Mouse (Mus musculus): ENCODE results near the gene Cox10.
"Not testable (repeated sequence)": the region's sequence is repeated elsewhere in the genome, so short reads cannot be mapped to it uniquely, and the experiment has no call there.

The Cox10 gene

DNA sequence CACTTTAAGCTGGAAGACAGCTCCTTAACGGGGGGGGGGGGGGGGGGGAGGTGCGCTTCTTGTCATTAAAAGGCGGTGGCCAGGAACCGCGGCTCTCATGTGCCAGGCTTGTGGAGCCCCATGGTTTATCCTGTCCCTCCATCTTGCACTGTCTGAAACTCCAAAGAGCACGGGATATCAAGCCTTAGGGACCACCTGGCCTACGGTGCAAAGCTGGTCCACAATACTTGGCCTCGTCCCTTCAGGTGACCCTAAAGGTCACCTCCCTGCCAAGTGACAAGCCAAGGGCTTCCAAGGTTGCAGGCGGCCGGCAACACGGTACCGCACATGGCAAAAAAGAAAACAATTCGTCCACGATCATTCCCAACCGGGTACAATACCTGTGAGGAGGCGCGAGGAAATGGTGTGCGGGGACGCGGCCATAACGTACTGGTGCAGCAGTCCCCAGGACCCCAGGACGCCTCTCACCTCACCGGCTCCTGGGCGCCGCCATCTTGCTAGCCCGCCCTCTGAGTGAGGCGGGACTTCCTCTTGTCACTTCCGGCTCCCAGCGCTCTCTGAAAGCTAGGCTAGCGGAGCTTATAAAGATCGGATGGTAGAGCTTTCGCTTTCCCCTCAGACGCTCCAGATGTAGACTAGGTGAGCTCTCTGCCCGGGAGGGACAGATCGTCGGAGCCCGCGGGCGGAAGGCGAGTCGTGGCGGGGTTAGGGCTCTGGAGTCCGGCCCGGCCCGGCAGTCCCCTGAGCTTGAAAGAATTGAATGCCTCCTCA lies at the start of gene Cox10:
Cox10 (minus strand) TSS at position 513 of the 771 bp plus-strand sequence.
- peak; percentile 94 for DNase-seq (ENCODE audit: low spot score)

DNA sequence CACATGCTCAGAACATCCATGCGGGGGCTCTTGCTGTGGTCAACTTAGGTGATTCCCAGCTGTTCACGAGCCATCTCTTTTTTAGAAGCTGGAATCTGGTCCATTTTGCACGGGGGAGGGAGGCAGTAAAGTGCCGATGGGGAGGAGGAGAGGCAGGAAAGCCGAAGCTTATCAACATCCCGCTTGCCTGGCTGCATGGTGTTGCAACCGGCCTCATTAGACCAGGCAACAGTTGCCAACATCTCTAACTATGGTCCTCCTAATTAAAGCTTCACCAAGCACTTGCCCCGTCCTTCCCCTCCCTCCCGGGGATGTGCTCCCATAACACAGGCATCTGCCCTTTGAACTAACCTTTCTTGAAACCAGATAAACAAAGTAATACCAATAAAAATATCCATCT lies 48.7 kb upstream of the Cox10 start:
- DNase-seq (ENCODE audit: low spot score): no peak

DNA sequence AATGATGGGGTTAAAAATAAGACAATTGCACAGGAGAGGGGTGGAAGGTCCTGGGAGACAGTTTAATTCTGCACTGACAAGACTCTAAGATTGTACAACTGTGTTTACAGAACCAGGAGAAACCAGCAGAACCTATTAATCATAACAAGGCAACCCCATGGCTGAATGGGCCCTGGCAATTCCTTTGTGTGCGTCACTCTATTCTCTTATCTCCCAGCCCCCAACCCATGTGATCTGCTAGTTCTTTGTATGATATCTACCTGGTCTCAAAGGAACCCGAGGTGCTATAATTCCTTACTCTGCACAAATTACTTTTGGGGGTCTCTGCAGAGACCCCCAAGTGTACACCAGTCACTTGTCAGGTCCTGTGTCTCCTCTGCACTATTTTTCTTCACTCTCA lies 46.2 kb upstream of the Cox10 start:
- no peak for DNase-seq (ENCODE audit: low spot score)

GRCm38 (mm10) chr11:64123174-64123573 lies 43.9 kb upstream of the Cox10 start:
- not testable (repeated sequence) for DNase-seq (ENCODE audit: low spot score)

DNA sequence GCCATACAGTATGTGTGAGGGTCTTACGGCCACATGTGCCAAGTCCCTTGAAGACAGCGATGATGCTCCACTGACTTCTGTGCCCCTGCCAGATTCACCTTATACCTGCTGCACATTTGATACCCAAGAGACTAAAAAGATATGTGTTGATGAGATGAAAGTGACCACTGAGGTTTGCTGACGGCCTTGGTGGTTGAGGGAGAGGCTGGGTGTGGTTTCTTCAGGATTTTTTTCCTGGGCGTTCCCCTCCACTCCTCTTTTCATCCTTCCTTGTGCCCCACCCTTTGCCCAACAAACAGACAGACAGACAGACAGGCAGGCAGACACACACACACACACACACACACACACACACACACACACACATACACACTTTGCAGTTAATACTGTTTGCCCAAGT lies 37.4 kb upstream of the Cox10 start:
- no peak for DNase-seq (ENCODE audit: low spot score)

GRCm38 (mm10) chr11:64115822-64116221 lies 36.6 kb upstream of the Cox10 start:
- DNase-seq (ENCODE audit: low spot score): no peak

DNA sequence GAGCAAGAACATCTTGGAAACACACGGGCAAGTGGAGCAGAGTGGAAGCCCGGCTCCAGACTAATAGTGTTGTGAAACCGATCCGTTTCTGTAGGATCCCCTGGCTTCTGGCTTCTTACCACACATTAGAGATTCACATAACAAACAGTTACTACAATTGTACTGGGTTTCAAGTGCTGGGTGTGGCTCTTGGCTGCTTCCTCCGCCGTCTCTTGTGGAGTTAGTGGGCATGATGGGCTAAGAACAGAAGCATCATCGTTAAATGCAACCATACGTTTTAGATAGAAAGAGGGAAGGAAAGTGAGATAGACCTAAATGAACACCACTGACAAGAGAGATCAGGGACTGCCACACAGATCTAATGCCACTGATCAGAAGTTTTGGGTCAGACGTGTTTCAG lies 35.8 kb upstream of the Cox10 start:
- no peak for DNase-seq (ENCODE audit: low spot score)

- DNase-seq (ENCODE audit: low spot score): no peak
Measured at GRCm38 (mm10) chr11:64100060-64100459, 20.8 kb upstream of the Cox10 start.

GRCm38 (mm10) chr11:64093058-64093457 lies 13.8 kb upstream of the Cox10 start:
- no peak for DNase-seq (ENCODE audit: low spot score)

DNA sequence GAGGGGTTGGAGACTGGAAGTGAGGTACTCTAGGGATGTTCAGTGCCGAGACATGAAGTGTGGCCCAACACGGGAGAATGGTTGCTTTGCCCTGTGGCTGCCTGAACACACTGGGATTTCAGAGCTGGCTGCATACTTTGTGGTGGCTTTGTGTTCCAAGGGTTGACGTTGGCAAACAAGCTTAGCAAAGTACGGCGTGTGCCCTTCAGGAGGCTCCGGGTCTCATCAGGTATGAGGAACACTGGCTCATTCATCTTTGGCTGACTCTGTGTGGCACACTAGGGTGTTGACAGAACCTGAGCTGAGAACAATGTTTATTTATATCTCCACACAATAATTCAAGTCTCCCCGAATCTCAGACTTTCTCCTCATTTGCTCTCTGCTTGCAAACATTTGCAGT lies 11.9 kb upstream of the Cox10 start:
- DNase-seq (ENCODE audit: low spot score): no peak

DNA sequence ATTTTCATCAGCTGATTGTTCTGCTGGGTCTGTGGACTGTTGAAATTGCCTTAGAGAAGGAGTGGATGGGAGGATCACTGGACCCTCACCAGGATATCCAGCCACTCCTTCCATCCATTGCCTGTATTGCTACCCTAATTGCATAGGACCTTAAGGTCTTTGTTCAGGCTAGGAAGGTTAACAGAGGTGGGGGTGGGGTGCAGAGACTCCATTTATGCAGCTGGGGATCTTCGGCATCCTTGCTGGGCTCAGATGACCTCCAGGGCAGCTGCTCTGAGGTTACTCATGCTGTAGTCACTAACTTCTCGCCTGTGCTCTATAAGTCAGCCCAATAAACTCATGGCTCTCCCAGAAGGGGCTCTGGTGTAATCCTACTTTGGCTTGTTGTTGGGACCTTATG lies 10.4 kb upstream of the Cox10 start:
- no peak for DNase-seq (ENCODE audit: low spot score)

- no peak for DNase-seq (ENCODE audit: low spot score)
Measured at GRCm38 (mm10) chr11:64085888-64086287, 6.6 kb upstream of the Cox10 start.

GRCm38 (mm10) chr11:64079727-64080081 lies 436 bp upstream of the Cox10 start:
- no peak for DNase-seq (ENCODE audit: low spot score)

GRCm38 (mm10) chr11:64076212-64076611 lies 3.1 kb downstream of the Cox10 start:
- no peak for DNase-seq (ENCODE audit: low spot score)

DNA sequence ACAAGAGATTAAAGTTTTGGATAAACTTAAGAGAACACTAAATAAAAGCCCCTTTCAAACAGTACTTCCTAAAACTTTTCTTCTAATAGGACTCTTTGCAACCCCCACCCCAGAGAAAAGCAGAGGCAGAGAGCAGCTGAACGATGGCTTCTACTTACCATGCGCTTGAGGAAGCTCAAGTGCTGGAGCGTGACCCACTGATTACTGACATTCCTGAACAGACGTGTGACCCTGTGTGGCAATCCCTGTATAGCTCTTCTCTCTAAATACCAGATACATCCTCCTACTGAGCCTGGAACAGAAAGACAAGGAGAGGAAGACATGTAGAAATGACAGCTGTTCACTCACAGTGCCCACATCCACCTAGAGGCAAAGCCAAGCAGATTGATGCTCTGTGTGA lies 5.9 kb downstream of the Cox10 start:
- DNase-seq (ENCODE audit: low spot score): no peak

- DNase-seq (ENCODE audit: low spot score): no peak
Measured at GRCm38 (mm10) chr11:64071536-64071935, 7.7 kb downstream of the Cox10 start.

GRCm38 (mm10) chr11:64066001-64066400 lies 13.3 kb downstream of the Cox10 start:
- DNase-seq (ENCODE audit: low spot score): no peak

DNA sequence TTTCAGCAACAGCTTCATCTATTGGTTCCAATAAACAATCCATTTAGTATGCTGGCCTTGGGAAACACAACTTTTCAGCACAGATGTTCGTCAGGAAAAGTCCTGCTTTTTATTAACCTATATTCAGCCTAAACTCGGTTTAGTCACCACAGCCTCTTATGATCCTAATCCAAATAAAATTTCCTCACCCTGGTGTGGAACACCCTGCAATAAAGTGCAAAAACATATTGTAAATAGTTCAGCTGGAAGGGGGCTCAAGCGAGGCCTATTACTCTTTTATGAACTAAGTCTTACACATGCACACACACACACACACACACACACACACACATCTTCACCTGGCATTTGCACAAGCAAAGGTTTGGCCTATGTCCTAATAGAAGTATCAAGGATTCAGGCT lies 16.1 kb downstream of the Cox10 start:
- no peak for DNase-seq (ENCODE audit: low spot score)

DNA sequence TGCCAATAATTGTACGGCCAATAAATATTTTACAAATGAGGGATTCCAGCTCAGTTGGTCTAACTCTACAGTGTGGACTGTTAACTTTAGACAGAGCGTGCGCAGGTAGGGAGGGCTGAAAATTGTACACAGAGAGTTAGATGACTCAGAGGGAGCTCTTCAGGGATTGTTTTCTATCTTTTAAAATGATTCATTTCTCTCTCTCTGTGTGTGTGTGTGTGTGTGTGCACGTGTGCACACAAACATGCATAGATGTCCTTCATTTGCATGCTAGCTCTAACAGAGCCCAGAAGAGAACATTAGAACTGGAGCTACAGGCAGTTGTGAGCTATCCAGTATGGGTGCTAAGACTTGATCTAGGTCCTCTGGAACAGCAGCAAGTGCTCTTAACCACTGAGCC lies 17.0 kb downstream of the Cox10 start:
- DNase-seq (ENCODE audit: low spot score): no peak

DNA sequence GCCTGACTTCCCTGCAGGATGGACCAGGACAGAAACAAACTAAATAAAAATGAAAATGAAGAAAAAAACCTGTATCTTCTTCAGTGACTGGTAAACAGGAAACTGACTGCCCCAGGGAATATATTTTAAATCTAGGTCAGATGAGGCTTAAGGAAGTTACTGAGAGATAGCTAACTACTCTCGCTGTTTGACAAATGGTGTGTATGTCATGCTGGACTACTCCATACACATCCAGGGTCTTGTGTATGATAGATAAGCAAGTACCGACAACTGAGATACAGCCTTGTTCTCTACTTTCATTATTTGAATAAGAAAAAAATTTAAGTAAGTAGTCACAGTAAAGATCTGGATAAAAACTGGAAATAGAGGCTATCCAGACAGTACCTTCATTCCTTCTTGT lies 20.0 kb downstream of the Cox10 start:
- DNase-seq (ENCODE audit: low spot score): no peak

GRCm38 (mm10) chr11:64058474-64058873 lies 20.8 kb downstream of the Cox10 start:
- DNase-seq (ENCODE audit: low spot score): no peak

DNA sequence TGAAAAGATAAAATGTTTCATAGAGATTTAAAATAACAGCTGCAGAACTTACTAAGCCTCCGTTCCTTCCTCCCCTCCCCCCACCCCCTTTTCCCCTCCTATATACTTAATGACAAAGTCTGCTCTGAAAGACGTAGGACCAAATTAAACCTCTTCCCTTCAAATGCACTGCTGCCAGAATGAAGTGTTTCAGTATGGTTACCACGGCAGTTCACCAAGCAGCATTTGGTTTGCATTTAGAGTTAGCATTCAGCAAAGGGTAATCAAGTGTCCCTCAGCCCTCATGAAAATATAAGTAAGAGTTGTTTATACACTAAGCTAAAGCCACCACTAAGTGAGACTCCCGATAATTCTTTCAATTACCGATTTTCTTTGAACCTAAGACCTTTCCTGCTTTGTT lies 25.9 kb downstream of the Cox10 start:
- no peak for DNase-seq (ENCODE audit: low spot score)

GRCm38 (mm10) chr11:64051195-64051968 lies 27.9 kb downstream of the Cox10 start:
- DNase-seq (ENCODE audit: low spot score): peak; percentile 35

- no peak for DNase-seq (ENCODE audit: low spot score)
Measured at GRCm38 (mm10) chr11:64047432-64047831, 31.8 kb downstream of the Cox10 start.
